Mouse (Mus musculus) heart, embryonic 15.5 days (tissue): ENCODE measurements at regions not wholly inside any gene's neighbourhood (a gene's known extent, or its start where the extent isn't known, plus 50 kb on each side); places are given as distances from the start of the nearest gene placed in this dataset.
A peak's percentile ranks its signal among the peaks of the same experiment; 100 is the strongest.

Experiments used
- ATAC-seq: fragments of 200-750 bp; cut with Nextera tagmentation; replicated peaks from 2 replicates; pipeline ENCODE4 v1.8.0; 2017; ENCODE audit warnings: low read depth, moderate TSS enrichment; ENCODE audit not compliant: insufficient number of reproducible peaks, insufficient read depth, low FRiP score
- H3K27ac ChIP-seq: fragments of 300-500 bp; sonication (generic); 2 replicates; pipeline ENCODE4 v1.5.1; 2015; ENCODE audit warnings: mild to moderate bottlenecking, inconsistent platforms
- H3K27me3 ChIP-seq: fragments of 300-500 bp; sonication (generic); 2 replicates; pipeline ENCODE4 v1.6.1; 2015; ENCODE audit warnings: inconsistent platforms
- H3K36me3 ChIP-seq: fragments of 300-500 bp; sonication (generic); 2 replicates; pipeline ENCODE4 v1.6.1; 2015; ENCODE audit warnings: mild to moderate bottlenecking, inconsistent platforms
- H3K4me1 ChIP-seq: fragments of 300-500 bp; sonication (generic); replicated peaks from 2 replicates; pipeline ENCODE4 v1.6.1; 2015; ENCODE audit warnings: inconsistent platforms
- H3K4me2 ChIP-seq: fragments of 300-500 bp; sonication (generic); 2 replicates; pipeline ENCODE4 v1.6.1; 2015; ENCODE audit warnings: inconsistent platforms, mild to moderate bottlenecking, moderate library complexity
- H3K4me3 ChIP-seq: fragments of 300-500 bp; sonication (generic); 2 replicates; pipeline ENCODE4 v1.5.1; 2015; ENCODE audit warnings: mild to moderate bottlenecking, inconsistent platforms
- H3K9ac ChIP-seq: fragments of 300-500 bp; sonication (generic); 2 replicates; pipeline ENCODE4 v1.6.1; 2015; ENCODE audit warnings: mild to moderate bottlenecking, inconsistent platforms
- H3K9me3 ChIP-seq: fragments of 300-500 bp; sonication (generic); replicated peaks from 2 replicates; pipeline ENCODE4 v1.6.1; 2016; ENCODE audit warnings: inconsistent platforms
- whole genome bisulfite sequencing: fragments of 180-500 bp; shearing (Covaris S2); methylation state at CpG from one replicate; pipeline ENCODE4 v1.1.7; 2015; ENCODE audit warnings: mixed read lengths; 5-methylcytosine and 5-hydroxymethylcytosine counted together

DNA sequence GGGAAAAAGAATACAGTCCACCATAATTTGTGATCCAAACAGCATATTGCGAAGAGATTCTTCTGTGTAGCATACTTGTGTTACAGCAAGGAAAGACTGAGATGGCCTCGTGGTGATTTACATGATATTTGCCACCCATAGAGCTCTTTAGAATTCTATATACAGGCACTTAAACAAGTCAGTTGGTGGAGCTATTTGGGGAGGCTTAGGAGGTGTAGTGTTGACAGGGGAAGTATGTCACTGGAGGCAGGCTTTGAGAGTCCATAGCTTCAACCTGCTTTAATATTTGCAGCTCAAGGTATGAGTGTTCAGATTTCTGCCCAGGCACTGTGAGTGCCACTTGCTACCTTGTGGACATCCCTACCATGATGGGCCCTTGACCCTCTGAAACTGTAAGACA lies 187.3 kb downstream of the Ostf1 start:
- ATAC-seq, result no peak
- no peaks in the 10 kb centered on the region for H3K27me3 ChIP-seq
- 67% methylated on average over 2 of the region's 2 CpGs for whole genome bisulfite sequencing
- no peaks in the 10 kb centered on the region for H3K4me1 ChIP-seq
- H3K4me2 ChIP-seq, result no peak overlapping the region
- no peak overlapping the region for H3K4me3 ChIP-seq
- H3K36me3 ChIP-seq, result no peaks in the 10 kb centered on the region
- no peak overlapping the region for H3K9ac ChIP-seq
- no peaks in the 10 kb centered on the region for H3K9me3 ChIP-seq
- H3K27ac ChIP-seq, result no peak overlapping the region

DNA sequence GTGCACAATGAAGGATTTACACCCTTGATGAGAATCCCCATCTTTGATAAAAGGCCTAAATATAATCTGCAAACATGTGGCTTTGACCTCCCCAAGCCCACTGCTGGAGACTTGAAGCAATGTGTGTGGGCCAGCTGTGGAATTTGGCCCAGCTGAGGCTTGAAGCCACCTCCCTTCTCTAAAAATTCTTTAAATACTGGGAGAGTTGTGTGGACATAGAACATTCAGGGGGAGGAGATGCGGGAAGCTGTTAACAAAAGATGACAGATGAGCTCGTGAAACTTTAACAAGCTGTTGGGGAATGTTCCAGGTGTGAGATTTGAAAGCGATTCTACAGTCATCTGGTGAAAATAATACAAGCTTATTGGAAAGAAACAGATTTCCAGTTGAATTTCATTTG lies 195.3 kb downstream of the Ostf1 start:
- no peaks in the 10 kb centered on the region for H3K27me3 ChIP-seq
- ATAC-seq, result no peak
- no peaks in the 10 kb centered on the region for H3K4me1 ChIP-seq
- 51% methylated on average over 3 of the region's 3 CpGs for WGBS
- no peaks in the 10 kb centered on the region for H3K9me3 ChIP-seq
- H3K36me3 ChIP-seq, result no peaks in the 10 kb centered on the region
- H3K4me3 ChIP-seq, result no peak overlapping the region
- H3K9ac ChIP-seq, result no peak overlapping the region
- H3K27ac ChIP-seq, result no peak overlapping the region
- H3K4me2 ChIP-seq, result no peak overlapping the region

DNA sequence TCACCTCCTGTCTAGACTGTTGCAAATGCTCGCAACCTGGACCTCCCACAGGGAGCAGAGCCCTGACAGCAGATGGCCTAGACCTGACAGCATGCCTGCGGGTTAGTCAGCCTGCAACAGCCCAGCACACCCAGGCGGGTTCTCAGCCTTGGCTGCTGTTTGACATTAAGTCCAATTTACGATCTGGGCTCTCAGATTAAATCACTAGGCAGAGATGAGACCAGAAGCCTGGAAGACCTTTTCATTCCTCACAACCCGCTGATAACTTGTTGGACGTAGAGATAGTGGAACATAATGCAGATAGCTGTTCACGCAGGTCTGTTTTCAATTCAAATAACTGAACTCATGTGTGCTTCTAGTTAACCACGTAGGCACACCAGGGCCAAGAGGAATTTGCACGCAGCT lies 211.2 kb downstream of the Ostf1 start:
- H3K27ac ChIP-seq, result no peak overlapping the region

DNA sequence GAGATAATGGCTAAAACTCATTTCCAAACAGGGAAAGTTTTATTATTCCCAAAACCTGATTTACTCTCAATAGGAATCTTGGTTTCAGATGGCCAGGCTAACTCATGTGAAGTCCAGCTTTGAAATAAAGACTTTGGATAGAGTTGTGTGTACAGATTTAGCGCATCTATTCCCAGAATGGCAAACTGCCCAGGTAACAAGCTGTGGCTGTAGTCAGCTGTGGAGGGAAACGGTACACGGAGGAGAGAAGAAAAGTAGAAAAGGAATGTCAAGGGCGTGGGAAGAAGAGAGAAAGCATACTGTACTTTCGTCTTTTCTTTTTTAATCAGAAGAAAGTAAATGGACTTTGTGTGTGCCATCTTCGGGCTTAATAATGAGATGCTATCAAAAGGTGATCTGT lies 213.1 kb downstream of the Ostf1 start:
- Histone ChIP-seq H3K4me3 (no peak overlapping the region), H3K27me3 (no peaks in the 10 kb centered on the region), H3K36me3 (no peaks in the 10 kb centered on the region), H3K4me1 (no peaks in the 10 kb centered on the region), H3K4me2 (no peak overlapping the region), H3K9ac (no peak overlapping the region), H3K9me3 (no peaks in the 10 kb centered on the region), H3K27ac (no peak overlapping the region)
- 73% methylated on average over 6 of the region's 6 CpGs for whole genome bisulfite sequencing
- no peak for ATAC-seq

More for the DNA sequence above, 211.2 kb downstream of the Ostf1 start:
- no peak overlapping the region for H3K4me2 ChIP-seq
- H3K9me3 ChIP-seq, result no peaks in the 10 kb centered on the region
- no peaks in the 10 kb centered on the region for H3K27me3 ChIP-seq
- H3K36me3 ChIP-seq, result no peaks in the 10 kb centered on the region
- 42% methylated on average over 9 of the region's 9 CpGs for whole genome bisulfite sequencing
- ATAC-seq, result no peak
- no peaks in the 10 kb centered on the region for H3K4me1 ChIP-seq
- H3K4me3 ChIP-seq, result no peak overlapping the region
- H3K9ac ChIP-seq, result no peak overlapping the region

DNA sequence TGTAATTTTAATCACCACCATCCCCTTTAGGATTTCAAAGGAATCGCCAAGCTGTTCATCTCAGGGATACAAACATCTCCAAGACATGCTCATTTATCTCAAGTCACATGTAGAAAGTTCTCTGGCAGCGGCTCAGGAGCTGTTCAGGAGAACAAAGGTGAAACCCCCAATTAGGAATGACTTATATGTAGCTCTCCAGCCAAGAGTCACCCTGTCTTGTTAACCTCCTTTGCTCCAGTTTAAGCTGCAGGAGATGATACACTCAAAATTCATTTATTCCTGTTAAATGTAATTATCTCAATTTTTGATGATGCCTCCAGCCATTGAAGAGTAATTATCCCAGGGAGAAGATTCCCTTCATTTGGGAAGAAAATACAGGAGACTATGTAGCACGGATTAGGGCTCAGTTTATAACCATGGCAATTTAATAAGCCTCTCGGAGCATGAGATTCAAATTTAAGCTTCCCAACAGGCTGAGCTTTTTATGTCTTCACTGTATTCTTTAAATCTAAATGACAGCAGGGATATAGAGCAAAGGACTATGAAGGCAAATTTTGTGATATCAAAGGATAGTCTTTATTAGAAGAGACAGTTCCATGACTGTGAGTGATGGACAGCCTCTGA lies 254.0 kb downstream of the Ostf1 start:
- H3K4me2 ChIP-seq, result no peak overlapping the region
- H3K27me3 ChIP-seq, result no peaks in the 10 kb centered on the region
- WGBS, result 68% methylated on average over 4 of the region's 4 CpGs
- H3K36me3 ChIP-seq, result no peaks in the 10 kb centered on the region
- H3K4me3 ChIP-seq, result no peak overlapping the region
- H3K9ac ChIP-seq, result no peak overlapping the region
- ATAC-seq, result no peak
- H3K4me1 ChIP-seq, result no peaks in the 10 kb centered on the region
- H3K27ac ChIP-seq, result no peak overlapping the region
- no peaks in the 10 kb centered on the region for H3K9me3 ChIP-seq

DNA sequence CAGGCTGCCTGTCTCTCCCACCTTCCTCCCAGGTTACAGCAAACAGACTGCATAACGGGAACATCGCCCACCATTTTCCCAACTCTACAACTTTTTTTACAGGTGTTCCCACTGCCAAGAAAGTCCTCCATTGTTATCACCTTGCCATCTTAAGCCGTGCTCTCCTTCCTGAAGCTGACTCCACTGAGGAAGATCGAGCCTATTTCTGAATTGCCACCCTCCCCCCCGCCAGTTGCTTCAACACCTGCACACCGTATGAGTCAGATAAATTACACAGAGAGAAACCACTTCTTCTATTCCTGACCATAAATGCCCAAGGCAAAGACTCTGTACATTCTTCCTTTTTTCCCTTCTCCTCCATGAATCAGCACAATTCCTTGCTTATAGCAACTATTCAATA lies 263.0 kb downstream of the Ostf1 start:
- Histone ChIP-seq H3K4me1 (no peaks in the 10 kb centered on the region), H3K9me3 (no peaks in the 10 kb centered on the region), H3K27me3 (no peaks in the 10 kb centered on the region), H3K36me3 (no peaks in the 10 kb centered on the region), H3K9ac (no peak overlapping the region), H3K4me3 (no peak overlapping the region), H3K27ac (no peak overlapping the region), H3K4me2 (no peak overlapping the region)
- no peak for ATAC-seq
- 79% methylated on average over 6 of the region's 6 CpGs for WGBS

DNA sequence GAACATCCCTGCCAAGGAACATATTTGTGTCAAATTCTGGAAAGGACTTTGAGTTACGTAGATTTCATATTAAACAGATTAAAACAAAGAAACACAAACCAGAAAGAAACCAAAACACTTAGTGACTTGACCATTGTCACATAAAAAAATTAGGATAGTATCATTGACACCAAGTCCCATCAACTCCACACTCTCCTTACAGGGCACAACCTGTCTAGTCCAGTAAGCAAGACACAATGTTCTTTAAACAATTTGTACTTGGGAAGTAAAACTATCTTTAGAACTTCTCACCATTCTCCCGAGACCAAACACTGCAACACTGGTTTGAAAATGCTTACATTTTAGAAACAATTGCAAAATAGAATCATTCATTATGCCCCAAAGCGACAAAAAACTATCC lies 277.7 kb downstream of the Ostf1 start:
- no peaks in the 10 kb centered on the region for H3K36me3 ChIP-seq
- no peak overlapping the region for H3K4me3 ChIP-seq
- no peaks in the 10 kb centered on the region for H3K27me3 ChIP-seq
- H3K9me3 ChIP-seq, result no peaks in the 10 kb centered on the region
- H3K4me1 ChIP-seq, result no peaks in the 10 kb centered on the region
- no peak overlapping the region for H3K27ac ChIP-seq
- 77% methylated on average over 3 of the region's 3 CpGs for WGBS
- H3K4me2 ChIP-seq, result no peak overlapping the region
- no peak overlapping the region for H3K9ac ChIP-seq
- no peak for ATAC-seq

DNA sequence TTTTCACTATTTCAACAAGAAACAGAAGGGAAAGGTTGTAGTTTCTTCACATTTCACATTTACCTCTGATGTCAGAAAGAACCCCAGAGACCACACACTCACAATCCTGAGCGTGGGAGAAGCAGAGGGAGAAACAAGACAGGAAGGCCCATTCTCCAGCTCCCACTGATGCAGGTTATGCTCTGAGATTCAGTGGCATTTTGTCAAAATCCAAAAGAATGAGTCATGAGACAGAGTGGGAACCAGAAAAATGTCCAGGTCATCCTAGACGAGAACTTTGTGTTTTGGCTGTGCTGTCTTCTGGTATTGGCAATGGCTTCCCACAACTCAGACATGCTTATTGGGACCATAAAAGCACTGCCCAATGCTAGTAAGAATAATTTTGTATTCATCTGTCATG lies 285.9 kb downstream of the Ostf1 start:
- Histone ChIP-seq H3K4me2 (no peak overlapping the region), H3K36me3 (no peaks in the 10 kb centered on the region), H3K27me3 (no peaks in the 10 kb centered on the region), H3K4me1 (peaks cover 4% of the 10 kb centered on the region; the same call in 1 of the 2 replicates), H3K9me3 (no peaks in the 10 kb centered on the region), H3K27ac (no peak overlapping the region), H3K9ac (no peak overlapping the region), H3K4me3 (no peak overlapping the region)
- WGBS, result 50% methylated on average over 2 of the region's 2 CpGs
- no peak for ATAC-seq

DNA sequence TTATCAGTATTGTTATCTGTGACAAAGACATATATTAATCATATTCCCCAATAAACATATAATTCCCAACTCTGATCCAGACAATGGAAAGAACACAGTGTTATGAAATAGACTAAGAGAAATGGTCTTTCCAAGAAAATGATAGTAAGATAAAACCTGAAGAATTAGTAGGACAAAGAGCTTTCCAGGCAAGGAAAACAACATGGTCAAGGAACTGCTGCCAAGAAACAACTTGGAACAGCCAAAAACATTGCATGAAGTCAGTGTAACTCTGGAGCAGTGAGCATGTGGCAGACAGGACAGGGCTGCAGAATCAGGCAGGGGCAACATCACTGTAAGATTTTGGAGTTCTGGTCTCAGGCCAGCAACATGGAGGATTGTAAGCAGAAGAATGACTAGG lies 288.0 kb downstream of the Ostf1 start:
- ATAC-seq, result no peak

DNA sequence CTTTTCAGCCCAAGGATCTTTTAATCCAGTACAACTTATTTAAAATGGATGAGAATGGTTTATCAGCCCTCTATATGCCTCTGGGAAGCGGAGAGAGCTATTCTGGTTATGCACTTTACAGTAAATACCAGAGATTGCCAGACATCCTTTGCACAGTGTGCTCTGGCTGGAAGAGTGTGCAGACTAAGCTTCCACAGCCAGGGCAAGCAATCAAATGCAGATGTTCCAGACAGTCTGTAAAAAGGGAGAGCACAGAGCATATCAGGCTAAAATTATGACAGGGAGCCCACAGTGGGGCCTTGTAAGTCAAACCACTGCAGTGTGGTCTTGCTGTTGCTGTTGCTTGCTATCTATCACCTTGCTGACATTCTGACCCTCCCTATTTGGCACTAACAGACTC lies 288.6 kb downstream of the Ostf1 start:
- H3K9me3 ChIP-seq, result no peaks in the 10 kb centered on the region
- H3K4me2 ChIP-seq, result no peak overlapping the region
- 33% methylated on average over 1 of the region's 1 CpGs for WGBS
- no peaks in the 10 kb centered on the region for H3K36me3 ChIP-seq
- no peak overlapping the region for H3K4me3 ChIP-seq
- ATAC-seq, result peak; percentile 31; the same call in 1 of the 2 replicates
- no peak overlapping the region for H3K9ac ChIP-seq
- no peaks in the 10 kb centered on the region for H3K27me3 ChIP-seq
- H3K27ac ChIP-seq, result no peak overlapping the region; the same call in 1 of the 2 replicates
- peaks cover 4% of the 10 kb centered on the region; the same call in 1 of the 2 replicates for H3K4me1 ChIP-seq

More for the DNA sequence above, 288.0 kb downstream of the Ostf1 start:
- no peak overlapping the region for H3K4me3 ChIP-seq
- no peak overlapping the region for H3K27ac ChIP-seq
- H3K4me1 ChIP-seq, result peaks cover 4% of the 10 kb centered on the region; the same call in 1 of the 2 replicates
- no peaks in the 10 kb centered on the region for H3K27me3 ChIP-seq
- H3K9ac ChIP-seq, result no peak overlapping the region
- no peak overlapping the region for H3K4me2 ChIP-seq
- H3K9me3 ChIP-seq, result no peaks in the 10 kb centered on the region
- H3K36me3 ChIP-seq, result no peaks in the 10 kb centered on the region

DNA sequence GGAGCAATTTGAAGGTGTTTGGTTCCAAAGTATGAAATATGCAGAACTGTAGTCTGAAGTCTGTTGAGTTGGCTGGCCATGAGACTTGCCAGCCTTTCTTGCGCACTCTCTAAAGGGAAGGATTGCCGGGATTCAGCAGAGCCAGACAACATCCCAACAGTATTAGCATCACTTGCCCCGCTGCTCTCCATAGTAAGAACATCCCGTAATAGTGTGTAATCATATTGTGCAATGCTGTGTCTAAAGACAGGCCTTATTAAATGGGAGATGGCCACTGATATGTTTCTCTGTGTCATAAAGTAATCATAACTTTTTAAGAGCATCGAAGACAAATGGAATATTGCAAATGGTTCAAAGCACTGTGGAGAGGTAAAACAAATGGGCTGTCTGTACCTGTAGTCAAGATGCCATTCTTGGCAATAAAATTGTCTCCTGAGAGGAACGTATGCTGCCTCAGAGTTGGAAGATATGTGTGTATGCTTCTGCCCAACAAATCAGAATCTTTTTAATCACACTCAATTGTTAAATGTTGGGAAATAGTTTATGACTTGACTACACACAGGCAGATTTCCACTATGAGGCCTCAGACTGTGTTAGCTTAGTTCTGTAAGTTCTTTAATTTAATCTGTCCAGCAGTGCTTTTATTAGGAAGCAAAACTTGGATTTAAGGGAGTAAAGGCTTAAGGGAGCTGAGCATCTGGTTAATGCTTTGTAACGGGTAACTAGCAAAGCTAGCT lies 293.6 kb downstream of the Ostf1 start:
- no peak for ATAC-seq
- H3K4me2 ChIP-seq, result no peak overlapping the region
- H3K9ac ChIP-seq, result no peak overlapping the region
- WGBS, result 86% methylated on average over 7 of the region's 7 CpGs
- peaks cover 2% of the 10 kb centered on the region; the same call in 1 of the 2 replicates for H3K4me1 ChIP-seq
- H3K36me3 ChIP-seq, result no peaks in the 10 kb centered on the region
- H3K27ac ChIP-seq, result no peak overlapping the region
- H3K4me3 ChIP-seq, result no peak overlapping the region
- no peaks in the 10 kb centered on the region for H3K27me3 ChIP-seq
- no peaks in the 10 kb centered on the region for H3K9me3 ChIP-seq

DNA sequence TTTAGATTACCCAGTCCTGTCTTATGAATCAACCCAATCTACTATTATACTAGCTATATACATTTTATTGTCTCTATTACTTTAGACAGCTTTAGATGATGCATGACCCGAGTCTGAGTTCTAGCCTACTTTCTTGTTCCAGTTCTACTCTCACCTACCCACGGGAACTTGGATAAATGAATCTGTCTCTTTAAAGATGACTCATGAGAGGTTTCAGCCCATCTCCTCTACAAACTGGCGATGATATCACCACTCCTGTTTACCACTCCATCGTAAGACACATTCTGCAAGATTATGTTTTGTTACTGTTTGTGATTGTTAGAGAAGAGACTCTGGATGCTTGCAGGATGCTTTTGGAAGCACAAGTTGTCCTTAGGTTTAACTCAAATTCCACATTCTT lies 295.0 kb downstream of the Ostf1 start:
- no peak overlapping the region for H3K4me3 ChIP-seq
- H3K4me1 ChIP-seq, result no peaks in the 10 kb centered on the region
- H3K4me2 ChIP-seq, result no peak overlapping the region
- H3K27me3 ChIP-seq, result no peaks in the 10 kb centered on the region
- no peak overlapping the region for H3K9ac ChIP-seq
- H3K9me3 ChIP-seq, result no peaks in the 10 kb centered on the region
- 64% methylated on average over 4 of the region's 4 CpGs for WGBS
- no peak for ATAC-seq
- H3K27ac ChIP-seq, result no peak overlapping the region
- no peaks in the 10 kb centered on the region for H3K36me3 ChIP-seq
